Comparison of ENCODE assay signal across 21 mouse cellular contexts in genomic region chr9:96538916-96539315, GRCm38 (mm10). TPM values are rescaled to one million over a fixed set of nuclear protein-coding genes. Genes with fewer than 3 reads are reported as not detected.
A peak's percentile ranks its signal among the peaks of the same experiment; 100 is the strongest.
DNase-seq lines count a peak whose midpoint lies in the region; ATAC-seq lines count a peak whose summit lies in the region.
"Had no signal": no experiment of that assay in that cellular context is flagged by ENCODE, and none has a peak within 500 bp of the region (broad histone marks: within the 10 kb centered on the region; RNA-seq: fewer than 3 reads in every experiment).

No protein-coding gene starts in this region.

- H3K27ac ChIP-seq in limb, embryonic 15.5 days: 0 out of 2 replicates have a peak overlapping the region, but pooled peaks have one; percentile 11
- H3K27ac ChIP-seq in limb, embryonic 10.5 days: no peak overlapping the region
- no peak overlapping the region for H3K27ac ChIP-seq in midbrain, embryonic 13.5 days
- H3K27ac ChIP-seq: embryonic facial prominence, embryonic 10.5 days; hindbrain, embryonic 12.5 days; intestine, embryonic 15.5 days; limb, embryonic 12.5 days; midbrain, embryonic 15.5 days had no signal

- no peak overlapping the region for H3K4me2 ChIP-seq in limb, embryonic 15.5 days
- H3K4me2 ChIP-seq in midbrain, embryonic 13.5 days (replicated peaks): no peak overlapping the region
- H3K4me2 ChIP-seq: hindbrain, embryonic 12.5 days; intestine, embryonic 15.5 days; limb, embryonic 12.5 days; lung, embryonic 14.5 days; midbrain, embryonic 15.5 days had no signal

- intact Hi-C loops in gastrocnemius, postnatal 14 days (cut with DNase I; ENCODE audit: low total_unique reads): no loop called here

- no peak overlapping the region for H3K4me3 ChIP-seq in limb, embryonic 15.5 days
- no peak overlapping the region for H3K4me3 ChIP-seq in limb, embryonic 10.5 days
- no peak overlapping the region for H3K4me3 ChIP-seq in midbrain, embryonic 13.5 days (replicated peaks)
- H3K4me3 ChIP-seq: embryonic facial prominence, embryonic 10.5 days; erythroblast, embryonic 14.5 days; hindbrain, embryonic 12.5 days; intestine, embryonic 15.5 days; limb, embryonic 12.5 days; midbrain, embryonic 15.5 days had no signal

- peak; percentile 49 for DNase-seq in gastrocnemius, postnatal 14 days
- DNase-seq in gastrocnemius, adult 8-10 months (ENCODE audit: low spot score in 2 of 2): no peak
- DNase-seq in limb, embryonic 10.5 days (ENCODE audit: low spot score): no peak
- DNase-seq in R1 (ENCODE audit: low read depth, low spot score): peak; percentile 71
- peak; percentile 21 for DNase-seq in lung, postnatal 14 days
- no peak for DNase-seq in frontal cortex, adult 2 months (ENCODE audit: extremely low spot score in 1 of 2, low spot score in 1 of 2)
- DNase-seq: B cell, adult 2 months; cerebellum, postnatal 10 days; lung, embryonic 14.5 days; thymus, adult 18-20 months had no signal

- H3K9ac ChIP-seq in limb, embryonic 15.5 days: no peak overlapping the region
- H3K9ac ChIP-seq in midbrain, embryonic 13.5 days (replicated peaks): no peak overlapping the region
- H3K9ac ChIP-seq: hindbrain, embryonic 12.5 days; intestine, embryonic 15.5 days; limb, embryonic 12.5 days; lung, embryonic 14.5 days; midbrain, embryonic 15.5 days had no signal

- peaks cover 15% of the 10 kb centered on the region for H3K4me1 ChIP-seq in limb, embryonic 15.5 days
- peaks cover 15% of the 10 kb centered on the region for H3K4me1 ChIP-seq in limb, embryonic 10.5 days
- peaks cover 18% of the 10 kb centered on the region for H3K4me1 ChIP-seq in midbrain, embryonic 13.5 days (replicated peaks)

- no peak for ATAC-seq in limb, embryonic 15.5 days (ENCODE audit: insufficient number of reproducible peaks, low FRiP score, low TSS enrichment, low read depth)
- ATAC-seq in midbrain, embryonic 13.5 days: no peak
- ATAC-seq: intestine, embryonic 15.5 days; midbrain, embryonic 15.5 days had no signal

- no peaks in the 10 kb centered on the region for H3K9me3 ChIP-seq in limb, embryonic 15.5 days
- no peaks in the 10 kb centered on the region for H3K9me3 ChIP-seq in limb, embryonic 10.5 days (replicated peaks)
- H3K9me3 ChIP-seq in midbrain, embryonic 13.5 days: no peaks in the 10 kb centered on the region
- H3K9me3 ChIP-seq: embryonic facial prominence, embryonic 10.5 days; hindbrain, embryonic 12.5 days; intestine, embryonic 15.5 days; limb, embryonic 12.5 days; midbrain, embryonic 15.5 days had no signal

- H3K36me3 ChIP-seq in limb, embryonic 15.5 days: peaks cover 22% of the 10 kb centered on the region
- H3K36me3 ChIP-seq in limb, embryonic 10.5 days: peaks cover 24% of the 10 kb centered on the region
- peaks cover 12% of the 10 kb centered on the region; the same call in 1 of the 2 replicates for H3K36me3 ChIP-seq in midbrain, embryonic 13.5 days

- WGBS in limb, embryonic 15.5 days: 55% methylated on average over 10 of the region's 10 CpGs
- 79% methylated on average over 10 of the region's 10 CpGs for WGBS in limb, embryonic 10.5 days
- WGBS in midbrain, embryonic 13.5 days: 64% methylated on average over 10 of the region's 10 CpGs

- H3K27me3 ChIP-seq in limb, embryonic 15.5 days: no peaks in the 10 kb centered on the region
- H3K27me3 ChIP-seq in limb, embryonic 10.5 days (ENCODE audit: low read depth, poor library complexity, severe bottlenecking): no peaks in the 10 kb centered on the region
- H3K27me3 ChIP-seq in midbrain, embryonic 13.5 days: no peaks in the 10 kb centered on the region
- H3K27me3 ChIP-seq: hindbrain, embryonic 12.5 days; intestine, embryonic 15.5 days; limb, embryonic 12.5 days; midbrain, embryonic 15.5 days had no signal

RNA-seq across cellular contexts. Expression of gene Gm28729, which starts 13.9 kb away (rescaled TPM):
- total RNA-seq in gastrocnemius, postnatal 14 days (2021): under 1 TPM; 0.44 to 0.62 TPM
- under 1 TPM in 1 of 4 experiments, not detected in 3; 0.15 TPM for total RNA-seq in gastrocnemius, adult 8-10 months (2022)
- 0.09 and 0.14 TPM in 2 replicates for polyA plus RNA-seq in limb, embryonic 15.5 days (2015; fragmentation: Nextera tagmentation; extraction: Ambion mirVana)
- polyA plus RNA-seq in limb, embryonic 10.5 days (2016; fragmentation: Nextera tagmentation; extraction: Ambion mirVana): not detected in 2 replicates
- 0.10 TPM in 1 of 2 replicates, not detected in the other for polyA plus RNA-seq in midbrain, embryonic 13.5 days (2015; fragmentation: Nextera tagmentation; extraction: Ambion mirVana)
- polyA plus RNA-seq in frontal cortex, adult 2 months (2012; rRNA removed): 0.06 and 0.11 TPM in 2 replicates
- total RNA-seq: adrenal gland, postnatal 4 days; granulocyte monocyte progenitor cell, adult 5-6 weeks had no signal
- polyA plus RNA-seq: embryonic facial prominence, embryonic 10.5 days; erythroblast, embryonic 14.5 days; heart, embryonic 16.5 days; intestine, embryonic 15.5 days; limb, embryonic 12.5 days; lung, embryonic 14.5 days had no signal

Comparison
In these comparisons a context has a peak if more than half of its experiments do, and no peak if none do; other contexts are left out.
1. DNase-seq: peak in gastrocnemius, postnatal 14 days (single experiment), R1 (single experiment) and lung, postnatal 14 days (single experiment); none in gastrocnemius, adult 8-10 months (0 of 2), limb, embryonic 10.5 days (single experiment) and frontal cortex, adult 2 months (0 of 2).